Mouse (Mus musculus): Measurements from ENCODE around the gene Gm8068. TPM values are rescaled to one million over a fixed set of nuclear protein-coding genes. Genes with fewer than 3 reads are reported as not detected.
"Not testable (repeated sequence)": the region's sequence is repeated elsewhere in the genome, so short reads cannot be mapped to it uniquely, and the experiment has no call there.

Gm8068 gene
- not detected in 2 replicates for polyA plus RNA-seq (2014; fragmentation: Nextera tagmentation; extraction: Ambion mirVana)

DNA sequence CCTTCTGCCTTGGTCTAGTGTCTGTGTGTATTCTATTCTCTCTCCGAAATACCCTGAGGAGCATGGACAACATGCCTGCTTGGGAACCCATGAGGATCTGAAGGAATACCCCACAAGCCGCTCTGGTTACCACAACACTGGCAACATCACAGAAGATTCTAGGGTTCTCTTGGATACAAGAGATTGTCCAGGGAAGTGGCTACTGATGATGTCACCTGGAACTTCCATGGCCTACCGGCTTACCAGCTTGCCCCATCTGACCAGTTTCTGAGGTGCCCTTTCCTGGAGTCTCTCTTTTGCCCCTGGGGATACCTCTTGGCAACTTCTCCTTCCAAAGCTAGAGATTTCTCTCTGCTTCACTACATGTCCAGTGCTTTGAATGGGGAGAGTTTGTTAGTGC lies at the start of gene Gm8068:
Gene Gm8068 (minus strand): TSS at position 101 of the 400 bp plus-strand sequence.
- WGBS: no CpG with 5 or more reads among the region's 3 CpGs
- H3K4me1 ChIP-seq (ENCODE audit: control insufficient read depth, insufficient read depth, low read length); ATAC-seq (ENCODE audit: insufficient read depth, low FRiP score, low TSS enrichment); H3K9ac ChIP-seq (ENCODE audit: low read length); H3K27ac ChIP-seq (ENCODE audit: low read depth, low read length); H3K4me2 ChIP-seq (ENCODE audit: low read depth); H3K27me3 ChIP-seq (ENCODE audit: control insufficient read depth, insufficient read depth, low read length); DNase-seq (ENCODE audit: low spot score); H3K36me3 ChIP-seq (ENCODE audit: control insufficient read depth, insufficient read depth, low read length); H3K9me3 ChIP-seq (ENCODE audit: control insufficient read depth, low read length); H3K4me3 ChIP-seq (ENCODE audit: low read depth, low read length): not testable (repeated sequence)

DNA sequence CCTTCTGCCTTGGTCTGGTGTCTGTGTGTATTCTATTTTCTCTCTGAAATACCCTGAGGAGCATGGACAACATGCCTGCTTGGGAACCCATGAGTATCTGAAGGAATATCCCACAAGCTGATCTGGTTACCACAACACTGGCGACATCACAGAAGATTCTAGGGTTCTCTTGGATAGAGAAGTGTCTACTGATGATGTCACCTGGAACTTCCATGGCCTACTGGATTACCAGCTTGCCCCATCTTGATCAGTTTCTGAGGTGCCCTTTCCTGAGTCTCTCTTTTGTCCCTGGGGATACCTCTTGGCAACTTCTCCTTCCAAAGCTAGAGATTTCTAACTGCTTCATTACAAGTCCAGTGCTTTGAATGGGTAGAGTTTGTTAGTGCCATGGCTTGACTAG lies 48.8 kb upstream of the Gm8068 start, which contains the start of gene Gm7929:
Gene Gm7929 (minus strand): TSS at position 101 of the 400 bp plus-strand sequence.
- not testable (repeated sequence) for H3K4me1 ChIP-seq (ENCODE audit: control insufficient read depth, insufficient read depth, low read length); H3K4me3 ChIP-seq (ENCODE audit: low read depth, low read length); H3K27me3 ChIP-seq (ENCODE audit: control insufficient read depth, insufficient read depth, low read length); ATAC-seq (ENCODE audit: insufficient read depth, low FRiP score, low TSS enrichment); H3K36me3 ChIP-seq (ENCODE audit: control insufficient read depth, insufficient read depth, low read length); H3K27ac ChIP-seq (ENCODE audit: low read depth, low read length); DNase-seq (ENCODE audit: low spot score); H3K9me3 ChIP-seq (ENCODE audit: control insufficient read depth, low read length); H3K4me2 ChIP-seq (ENCODE audit: low read depth); H3K9ac ChIP-seq (ENCODE audit: low read length)
- no CpG with 5 or more reads among the region's 1 CpGs for WGBS

DNA sequence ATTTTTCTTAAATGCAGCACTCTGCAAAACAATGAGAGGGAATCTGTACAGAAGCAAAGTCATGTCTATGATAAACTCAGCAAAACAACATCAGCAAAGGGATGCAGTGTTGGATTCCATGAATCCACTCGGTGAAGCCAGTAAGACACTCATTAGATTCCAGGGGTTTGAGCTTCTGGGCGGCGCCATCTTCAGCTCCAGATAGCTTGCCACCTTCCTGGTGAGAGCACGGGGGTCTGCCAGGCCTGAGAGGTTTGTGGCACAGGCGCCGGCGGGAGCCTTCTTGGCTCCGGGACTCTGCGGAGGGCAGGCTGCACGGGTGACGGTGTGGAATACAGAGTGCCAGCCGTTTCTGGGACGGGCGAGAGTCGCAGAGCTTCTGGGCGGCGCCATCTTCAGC lies 21.8 kb upstream of the Gm8068 start:
- 78% methylated on average over 15 of the region's 17 CpGs for WGBS
- not testable (repeated sequence) for H3K4me3 ChIP-seq (ENCODE audit: low read depth, low read length); H3K36me3 ChIP-seq (ENCODE audit: control insufficient read depth, insufficient read depth, low read length); H3K4me1 ChIP-seq (ENCODE audit: control insufficient read depth, insufficient read depth, low read length); H3K4me2 ChIP-seq (ENCODE audit: low read depth); H3K9me3 ChIP-seq (ENCODE audit: control insufficient read depth, low read length); ATAC-seq (ENCODE audit: insufficient read depth, low FRiP score, low TSS enrichment); H3K27ac ChIP-seq (ENCODE audit: low read depth, low read length); H3K27me3 ChIP-seq (ENCODE audit: control insufficient read depth, insufficient read depth, low read length); DNase-seq (ENCODE audit: low spot score); H3K9ac ChIP-seq (ENCODE audit: low read length)

DNA sequence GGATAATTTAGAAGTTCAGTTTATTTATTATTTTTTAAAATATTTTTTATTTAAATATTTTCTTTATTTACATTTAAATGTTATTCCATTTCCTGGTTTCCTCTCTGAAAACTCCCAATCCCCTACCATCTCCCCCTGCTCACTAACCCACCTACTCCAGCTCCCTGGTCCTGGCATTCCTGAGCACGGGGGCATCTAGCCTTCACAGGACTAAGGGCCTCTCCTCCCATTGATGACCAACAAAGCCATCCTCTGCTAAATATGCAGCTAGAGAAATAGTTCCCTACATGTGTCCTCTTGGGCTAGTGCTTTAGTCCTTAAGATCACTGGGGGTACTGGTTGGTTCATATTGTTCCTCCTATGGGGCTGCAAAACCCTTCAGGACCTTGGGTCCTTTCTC lies 15.5 kb upstream of the Gm8068 start:
- not testable (repeated sequence) for H3K27ac ChIP-seq (ENCODE audit: low read depth, low read length); H3K9ac ChIP-seq (ENCODE audit: low read length); H3K4me1 ChIP-seq (ENCODE audit: control insufficient read depth, insufficient read depth, low read length); ATAC-seq (ENCODE audit: insufficient read depth, low FRiP score, low TSS enrichment); H3K36me3 ChIP-seq (ENCODE audit: control insufficient read depth, insufficient read depth, low read length); H3K4me3 ChIP-seq (ENCODE audit: low read depth, low read length); DNase-seq (ENCODE audit: low spot score); H3K9me3 ChIP-seq (ENCODE audit: control insufficient read depth, low read length); H3K4me2 ChIP-seq (ENCODE audit: low read depth); H3K27me3 ChIP-seq (ENCODE audit: control insufficient read depth, insufficient read depth, low read length)
- WGBS: 85% methylated on average over 1 of the region's 1 CpGs

DNA sequence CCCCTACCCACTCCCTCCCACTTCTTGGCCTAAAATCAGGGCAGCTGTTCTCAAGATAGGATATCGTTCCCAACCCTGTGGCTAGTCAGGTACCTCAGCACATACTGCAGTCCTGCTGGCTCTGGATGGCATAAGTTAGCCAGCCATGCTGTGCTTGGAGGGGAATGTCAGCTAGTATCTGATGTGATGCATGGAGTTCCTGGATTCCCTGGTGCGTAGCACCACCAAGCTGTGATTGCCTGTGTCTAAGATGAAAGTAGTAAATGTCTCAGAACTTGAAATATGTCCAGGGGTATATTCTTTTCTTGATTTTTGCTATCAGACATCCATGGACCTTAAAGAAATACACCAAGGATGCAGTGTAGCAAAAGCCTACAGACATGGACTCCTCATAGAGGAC lies 53.5 kb downstream of the Gm8068 start:
- not testable (repeated sequence) for H3K36me3 ChIP-seq (ENCODE audit: control insufficient read depth, insufficient read depth, low read length); H3K4me2 ChIP-seq (ENCODE audit: low read depth); H3K4me1 ChIP-seq (ENCODE audit: control insufficient read depth, insufficient read depth, low read length); H3K9me3 ChIP-seq (ENCODE audit: control insufficient read depth, low read length); ATAC-seq (ENCODE audit: insufficient read depth, low FRiP score, low TSS enrichment); H3K27me3 ChIP-seq (ENCODE audit: control insufficient read depth, insufficient read depth, low read length); DNase-seq (ENCODE audit: low spot score); H3K4me3 ChIP-seq (ENCODE audit: low read depth, low read length); H3K9ac ChIP-seq (ENCODE audit: low read length); H3K27ac ChIP-seq (ENCODE audit: low read depth, low read length)
- WGBS: 76% methylated on average over 2 of the region's 2 CpGs

Other genes starting within 250 kb of the Gm8068 start
- gene Gm7954, start 248.4 kb downstream of the Gm8068 start, polyA plus RNA-seq (2014; fragmentation: Nextera tagmentation; extraction: Ambion mirVana): not detected in 2 replicates
- gene Gm3486, start 212.4 kb downstream of the Gm8068 start, polyA plus RNA-seq (2014; fragmentation: Nextera tagmentation; extraction: Ambion mirVana): not detected in 2 replicates
- gene Gm7970, start 146.3 kb downstream of the Gm8068 start, polyA plus RNA-seq (2014; fragmentation: Nextera tagmentation; extraction: Ambion mirVana): not detected in 2 replicates
- not detected in 2 replicates for gene 1700049E17Rik2, start 128.7 kb downstream of the Gm8068 start, polyA plus RNA-seq (2014; fragmentation: Nextera tagmentation; extraction: Ambion mirVana)
- not detected in 2 replicates for gene Gm3072, start 77.3 kb downstream of the Gm8068 start, polyA plus RNA-seq (2014; fragmentation: Nextera tagmentation; extraction: Ambion mirVana)
- not detected in 2 replicates for gene Gm3676, start 55.4 kb downstream of the Gm8068 start, polyA plus RNA-seq (2014; fragmentation: Nextera tagmentation; extraction: Ambion mirVana)
- gene Gm7929, start 48.7 kb upstream of the Gm8068 start, polyA plus RNA-seq (2014; fragmentation: Nextera tagmentation; extraction: Ambion mirVana): not detected in 2 replicates
- not detected in 2 replicates for gene Gm47189, start 70.6 kb upstream of the Gm8068 start, polyA plus RNA-seq (2014; fragmentation: Nextera tagmentation; extraction: Ambion mirVana)
- not detected in 2 replicates for gene Gm7980, start 205.4 kb upstream of the Gm8068 start, polyA plus RNA-seq (2014; fragmentation: Nextera tagmentation; extraction: Ambion mirVana)
- gene 1700049E17Rik1, start 223.1 kb upstream of the Gm8068 start, polyA plus RNA-seq (2014; fragmentation: Nextera tagmentation; extraction: Ambion mirVana): not detected in 2 replicates
- gene 1700024B05Rik, start 242.1 kb upstream of the Gm8068 start, polyA plus RNA-seq (2014; fragmentation: Nextera tagmentation; extraction: Ambion mirVana): not detected in 2 replicates

All from neural tube, embryonic 11.5 days (tissue).